Mouse (Mus musculus) midbrain, postnatal 0 days (tissue): Measurements from ENCODE around the gene Vezt. TPM values are rescaled to one million over a fixed set of nuclear protein-coding genes. Genes with fewer than 3 reads are reported as not detected.
A peak's percentile ranks its signal among the peaks of the same experiment; 100 is the strongest.

Experiments
- ATAC-seq: fragments of 200-750 bp; cut with Nextera tagmentation; 2 replicates; pipeline ENCODE4 v1.8.0; 2017; ENCODE audit warnings: moderate number of reproducible peaks, mild to moderate bottlenecking, moderate TSS enrichment, moderate library complexity; ENCODE audit not compliant: low FRiP score
- DNase-seq: peaks from one replicate; pipeline ENCODE4 v3.0.0-alpha.2; 2015; ENCODE audit warnings: low spot score
- H3K27ac ChIP-seq: fragments of 300-500 bp; sonication (generic); 2 replicates; pipeline ENCODE4 v1.5.1; 2014; ENCODE audit warnings: low read depth, mild to moderate bottlenecking, low read length, mixed read lengths
- H3K27me3 ChIP-seq: fragments of 300-500 bp; sonication (generic); 2 replicates; pipeline ENCODE4 v1.6.1; 2014; ENCODE audit warnings: low read length, control low read depth, mixed read lengths; ENCODE audit not compliant: insufficient read depth
- H3K36me3 ChIP-seq: fragments of 300-500 bp; sonication (generic); 2 replicates; pipeline ENCODE4 v1.6.1; 2014; ENCODE audit warnings: low read length, control low read depth, mixed read lengths; ENCODE audit not compliant: insufficient read depth
- H3K4me1 ChIP-seq: fragments of 300-500 bp; sonication (generic); 2 replicates; pipeline ENCODE4 v1.6.1; 2014; ENCODE audit warnings: mild to moderate bottlenecking, control low read depth, antibody characterized with exemption, low read length, mixed read lengths; ENCODE audit not compliant: insufficient read depth
- H3K4me2 ChIP-seq: fragments of 300-500 bp; sonication (generic); 2 replicates; pipeline ENCODE4 v1.6.1; 2014; ENCODE audit warnings: low read depth, mild to moderate bottlenecking, low read length, mixed read lengths; ENCODE audit not compliant: poor library complexity, severe bottlenecking
- H3K4me3 ChIP-seq: fragments of 300-500 bp; sonication (generic); 2 replicates; pipeline ENCODE4 v1.5.1; 2014; ENCODE audit warnings: low read depth, mild to moderate bottlenecking, low read length, moderate library complexity
- H3K9ac ChIP-seq: fragments of 300-500 bp; sonication (generic); replicated peaks from 2 replicates; pipeline ENCODE4 v1.6.1; 2014; ENCODE audit warnings: mild to moderate bottlenecking, low read length, moderate library complexity, mixed read lengths; ENCODE audit not compliant: poor library complexity, severe bottlenecking
- H3K9me3 ChIP-seq: fragments of 300-500 bp; sonication (generic); 2 replicates; pipeline ENCODE4 v1.6.1; 2016; ENCODE audit warnings: low read length, control low read depth
- CTCF ChIP-seq: IDR thresholded peaks from 2 replicates; pipeline ENCODE4 v1.5.1; 2016; ENCODE audit warnings: antibody characterized with exemption, mild to moderate bottlenecking
- WGBS: fragments of 180-500 bp; shearing (Covaris S2); extraction: QIAGEN DNeasy Blood & Tissue Kit; methylation state at CpG from one replicate; pipeline ENCODE4 v1.1.7; 2014; 5-methylcytosine and 5-hydroxymethylcytosine counted together
- polyA plus RNA-seq: library from polyadenylated mRNA; unstranded; fragments of >200 nt; fragmentation: Nextera tagmentation; extraction: Ambion mirVana; gene quantifications from 2 replicates; pipeline ENCODE4 v1.2.1, GENCODE M21; 2015
- total RNA-seq: library from RNA; depleted of rRNA; stranded (reverse); fragments of >200 nt; gene quantifications from 2 replicates; pipeline ENCODE4 v1.2.3, GENCODE M21; 2014

The Vezt gene
- total and polyA plus RNA-seq, 2 experiments from 2014 or later = 38.2 to 38.6 TPM

DNA sequence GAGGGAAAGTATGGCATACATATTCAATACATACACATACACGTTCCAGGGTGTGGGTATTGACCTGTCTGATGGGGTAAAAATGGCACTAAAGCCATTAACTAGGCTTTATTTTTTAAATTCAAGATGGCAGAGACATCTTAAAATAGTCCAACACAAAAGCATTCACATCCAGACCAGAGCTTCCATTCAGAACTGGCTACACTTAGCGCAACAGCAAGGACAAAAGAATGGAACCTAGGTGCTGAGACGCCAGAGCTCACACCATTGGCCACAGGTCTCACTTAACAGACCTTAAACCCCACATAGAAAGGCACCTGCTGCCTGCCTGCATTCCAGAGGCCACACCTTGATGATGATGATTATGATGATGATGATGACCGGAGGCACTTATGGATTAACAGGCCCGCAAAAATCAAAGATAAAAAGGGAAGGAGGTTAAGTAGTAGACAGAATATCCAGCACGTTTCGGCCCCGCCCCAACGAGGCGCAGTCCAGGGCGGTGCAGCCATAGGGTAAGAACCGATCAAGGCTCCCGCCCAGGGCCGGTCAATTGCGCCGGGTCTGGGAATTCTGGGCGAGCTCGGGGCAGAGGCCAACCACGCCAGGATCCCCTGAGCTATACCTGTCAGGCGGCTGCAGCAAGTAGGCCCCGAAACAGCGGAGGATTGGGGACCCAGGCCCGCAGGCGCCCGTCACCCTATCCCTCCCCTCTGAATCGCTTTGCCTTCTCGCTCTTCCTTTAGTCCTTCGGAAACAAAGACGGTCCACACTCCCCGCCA is 550 bp downstream of the Vezt start:
- H3K4me2 ChIP-seq = peak overlapping the region; percentile 54
- DNase-seq = peak; percentile 55
- peak overlapping the region; percentile 93 for H3K4me3 ChIP-seq
- no peaks in the 10 kb centered on the region for H3K4me1 ChIP-seq
- peak; percentile 72 for ATAC-seq
- no peaks in the 10 kb centered on the region for H3K9me3 ChIP-seq
- no peaks in the 10 kb centered on the region for H3K27me3 ChIP-seq
- no peak for TF ChIP-seq CTCF
- H3K36me3 ChIP-seq = no peaks in the 10 kb centered on the region
- WGBS = under 1% methylated on average over 30 of the region's 30 CpGs
- peak overlapping the region; percentile 94 for H3K9ac ChIP-seq
- H3K27ac ChIP-seq = peak overlapping the region; percentile 91

DNA sequence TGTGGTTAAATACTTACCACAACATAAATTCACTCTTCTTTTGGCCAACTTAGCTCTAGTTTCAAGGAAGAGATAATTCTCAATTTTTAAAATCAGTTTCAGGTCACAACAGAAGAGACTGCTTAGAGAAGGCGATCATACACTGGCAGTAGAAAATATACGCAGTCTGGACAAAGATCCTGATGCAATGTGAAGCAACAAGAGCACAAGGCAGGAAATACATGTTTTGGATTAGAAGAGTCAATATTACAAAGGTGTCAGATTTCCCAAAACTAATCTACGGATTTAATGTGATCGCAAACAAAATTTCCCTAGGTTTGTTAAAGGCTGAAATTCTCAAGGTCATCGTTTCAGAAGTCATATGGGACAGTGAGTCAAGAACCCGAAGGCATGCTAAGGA is 4.5 kb downstream of the Vezt start:
- TF ChIP-seq CTCF = no peak
- H3K27me3 ChIP-seq = no peaks in the 10 kb centered on the region
- no peak overlapping the region for H3K27ac ChIP-seq
- no peaks in the 10 kb centered on the region for H3K9me3 ChIP-seq
- no peaks in the 10 kb centered on the region for H3K36me3 ChIP-seq
- ATAC-seq (no peak), DNase-seq (no peak)
- no peak overlapping the region for H3K4me2 ChIP-seq
- H3K9ac ChIP-seq = no peak overlapping the region
- WGBS = 94% methylated on average over 6 of the region's 6 CpGs
- no peaks in the 10 kb centered on the region for H3K4me1 ChIP-seq
- no peak overlapping the region for H3K4me3 ChIP-seq

GRCm38 (mm10) chr10:94028493-94028892 is 7.1 kb downstream of the Vezt start:
- H3K9me3 ChIP-seq = no peaks in the 10 kb centered on the region
- ATAC-seq (no peak), DNase-seq (no peak)
- WGBS = 85% methylated on average over 6 of the region's 6 CpGs
- H3K4me2 ChIP-seq = no peak overlapping the region
- no peaks in the 10 kb centered on the region for H3K27me3 ChIP-seq
- H3K36me3 ChIP-seq = peaks cover 6% of the 10 kb centered on the region; the same call in 1 of the 2 replicates
- H3K9ac ChIP-seq = no peak overlapping the region
- no peak overlapping the region for H3K27ac ChIP-seq
- TF ChIP-seq CTCF = no peak
- no peaks in the 10 kb centered on the region for H3K4me1 ChIP-seq
- H3K4me3 ChIP-seq = no peak overlapping the region

DNA sequence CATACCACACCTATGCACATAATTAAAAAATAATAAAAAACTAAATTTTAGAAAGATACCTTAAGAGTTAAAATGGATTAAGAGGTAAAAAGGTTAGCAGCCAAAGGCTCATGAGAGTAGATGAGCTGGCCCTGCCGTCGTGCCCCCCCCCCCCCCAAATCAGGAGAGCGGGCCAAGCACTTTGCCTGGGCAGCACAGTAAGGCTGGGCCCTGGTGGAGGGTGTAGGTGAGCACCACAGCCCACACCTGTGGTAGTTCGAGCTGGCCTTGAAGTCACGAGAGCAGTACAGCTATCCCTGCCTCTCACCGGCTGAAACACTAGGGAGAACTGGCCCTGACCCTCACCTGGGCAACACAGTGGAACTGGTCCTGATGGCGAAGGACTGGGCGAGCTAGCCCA is 10.5 kb downstream of the Vezt start:
- 96% methylated on average over 7 of the region's 8 CpGs for WGBS
- H3K4me3 ChIP-seq = no peak overlapping the region
- no peak for TF ChIP-seq CTCF

GRCm38 (mm10) chr10:94021059-94021458 is 14.6 kb downstream of the Vezt start:
- no peak overlapping the region for H3K27ac ChIP-seq
- no peaks in the 10 kb centered on the region for H3K27me3 ChIP-seq
- ATAC-seq (no peak), DNase-seq (no peak)
- no peaks in the 10 kb centered on the region for H3K4me1 ChIP-seq
- no peak for TF ChIP-seq CTCF
- H3K9me3 ChIP-seq = no peaks in the 10 kb centered on the region
- WGBS = 93% methylated on average over 4 of the region's 4 CpGs
- H3K9ac ChIP-seq = no peak overlapping the region
- H3K36me3 ChIP-seq = peaks cover 6% of the 10 kb centered on the region; the same call in 1 of the 2 replicates
- no peak overlapping the region for H3K4me3 ChIP-seq
- H3K4me2 ChIP-seq = no peak overlapping the region

More for the DNA sequence above, 10.5 kb downstream of the Vezt start:
- Histone ChIP-seq H3K4me1 (no peaks in the 10 kb centered on the region), H3K27me3 (no peaks in the 10 kb centered on the region), H3K4me2 (no peak overlapping the region), H3K9ac (no peak overlapping the region), H3K9me3 (no peaks in the 10 kb centered on the region), H3K36me3 (peaks cover 6% of the 10 kb centered on the region; the same call in 1 of the 2 replicates), H3K27ac (no peak overlapping the region)
- ATAC-seq = peak; percentile 31; the same call in 1 of the 2 replicates
- no peak for DNase-seq

- no peak overlapping the region for H3K4me3 ChIP-seq
- H3K36me3 ChIP-seq = peaks cover 5% of the 10 kb centered on the region; the same call in 1 of the 2 replicates
- no peak overlapping the region for H3K9ac ChIP-seq
- no peak overlapping the region for H3K4me2 ChIP-seq
- no peak for ATAC-seq
- no peak overlapping the region for H3K27ac ChIP-seq
- no peak for DNase-seq
- no peaks in the 10 kb centered on the region for H3K4me1 ChIP-seq
- no peaks in the 10 kb centered on the region for H3K9me3 ChIP-seq
- H3K27me3 ChIP-seq = no peaks in the 10 kb centered on the region
- 81% methylated on average over 5 of the region's 5 CpGs for WGBS
- TF ChIP-seq CTCF = no peak
Observed at GRCm38 (mm10) chr10:94020587-94020986, 15.0 kb downstream of the Vezt start.
